Mouse (Mus musculus) lung, adult 2 months (tissue): ENCODE results near the gene Nubp1.

Experiments
- CTCF ChIP-seq: fragments of 200-500 bp; IDR thresholded peaks from 2 replicates; pipeline ENCODE4 v1.5.1; 2011; ENCODE audit warnings: mild to moderate bottlenecking, low read length, control low read depth; ENCODE audit not compliant: insufficient read depth
- POLR2A ChIP-seq: fragments of 200-500 bp; IDR thresholded peaks from 2 replicates; pipeline ENCODE4 v1.6.1; 2011; ENCODE audit warnings: low read depth, mild to moderate bottlenecking, control low read depth, low read length, borderline replicate concordance; ENCODE audit errors: extremely low read depth

DNA sequence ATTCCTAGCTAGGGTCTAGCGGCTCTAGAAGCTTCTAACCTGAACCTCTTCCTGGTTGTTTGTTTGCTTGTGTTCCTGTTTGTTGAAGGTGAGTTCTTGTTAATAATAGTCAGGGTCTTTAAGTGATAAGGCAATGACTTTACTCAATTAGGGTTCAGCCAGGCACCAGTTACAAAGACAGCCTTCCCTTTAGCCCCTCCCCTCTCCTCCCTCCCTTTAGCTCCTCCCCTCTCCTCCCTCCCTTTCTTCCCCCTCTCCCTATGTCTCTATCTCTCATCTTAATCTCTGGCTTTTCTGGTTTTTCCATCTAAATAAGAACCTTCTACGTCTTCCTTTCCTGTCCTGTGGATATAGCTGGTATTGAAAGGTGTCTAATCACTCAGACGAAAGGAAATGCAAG lies 27.2 kb upstream of the Nubp1 start:
- no peak for TF ChIP-seq CTCF
- no peak for TF ChIP-seq POLR2A
